Mouse (Mus musculus) neural tube, embryonic 11.5 days (tissue): ENCODE measurements around the gene Olfr694. TPM values are rescaled to one million over a fixed set of nuclear protein-coding genes. Genes with fewer than 3 reads are reported as not detected.

Experiments
- ATAC-seq: fragments of 200-750 bp; cut with Nextera tagmentation; 2 replicates; pipeline ENCODE4 v1.8.0; 2017; ENCODE audit warnings: moderate number of reproducible peaks, mild to moderate bottlenecking, moderate TSS enrichment, moderate library complexity; ENCODE audit not compliant: insufficient read depth, low FRiP score, low TSS enrichment
- DNase-seq: peaks from one replicate; pipeline ENCODE4 v3.0.0-alpha.2; 2015; ENCODE audit warnings: low spot score
- H3K27ac ChIP-seq: fragments of 300-500 bp; sonication (generic); 2 replicates; pipeline ENCODE4 v1.5.1; 2014; ENCODE audit warnings: low read depth, mild to moderate bottlenecking, low read length
- H3K27me3 ChIP-seq: fragments of 300-500 bp; sonication (generic); 2 replicates; pipeline ENCODE4 v1.6.1; 2014; ENCODE audit warnings: mild to moderate bottlenecking, low read length, mixed read lengths; ENCODE audit not compliant: control insufficient read depth, insufficient read depth
- H3K36me3 ChIP-seq: fragments of 300-500 bp; sonication (generic); 2 replicates; pipeline ENCODE4 v1.6.1; 2014; ENCODE audit warnings: mild to moderate bottlenecking, low read length, moderate library complexity, mixed read lengths; ENCODE audit not compliant: control insufficient read depth, insufficient read depth
- H3K4me1 ChIP-seq: fragments of 300-500 bp; sonication (generic); 2 replicates; pipeline ENCODE4 v1.6.1; 2014; ENCODE audit warnings: low read length, mixed read lengths; ENCODE audit not compliant: control insufficient read depth, insufficient read depth
- H3K4me2 ChIP-seq: fragments of 300-500 bp; sonication (generic); 2 replicates; pipeline ENCODE4 v1.6.1; 2014; ENCODE audit warnings: low read depth, mild to moderate bottlenecking, moderate library complexity
- H3K4me3 ChIP-seq: fragments of 300-500 bp; sonication (generic); 2 replicates; pipeline ENCODE4 v1.5.1; 2014; ENCODE audit warnings: low read depth, low read length
- H3K9ac ChIP-seq: fragments of 300-500 bp; sonication (generic); 2 replicates; pipeline ENCODE4 v1.6.1; 2014; ENCODE audit warnings: mild to moderate bottlenecking, low read length
- H3K9me3 ChIP-seq: fragments of 300-500 bp; sonication (generic); 2 replicates; pipeline ENCODE4 v1.6.1; 2016; ENCODE audit warnings: low read length; ENCODE audit not compliant: control insufficient read depth
- WGBS: fragments of 180-500 bp; shearing (Covaris S2); extraction: QIAGEN DNeasy Blood & Tissue Kit; methylation state at CpG from one replicate; pipeline ENCODE4 v1.1.7; 2014; 5-methylcytosine and 5-hydroxymethylcytosine counted together
- polyA plus RNA-seq: library from polyadenylated mRNA; unstranded; fragments of >200 nt; fragmentation: Nextera tagmentation; extraction: Ambion mirVana; gene quantifications from 2 replicates; pipeline ENCODE4 v1.2.1, GENCODE M21; 2014

The Olfr694 gene
- polyA plus RNA-seq, 1 experiment from 2014 or later: not detected

DNA sequence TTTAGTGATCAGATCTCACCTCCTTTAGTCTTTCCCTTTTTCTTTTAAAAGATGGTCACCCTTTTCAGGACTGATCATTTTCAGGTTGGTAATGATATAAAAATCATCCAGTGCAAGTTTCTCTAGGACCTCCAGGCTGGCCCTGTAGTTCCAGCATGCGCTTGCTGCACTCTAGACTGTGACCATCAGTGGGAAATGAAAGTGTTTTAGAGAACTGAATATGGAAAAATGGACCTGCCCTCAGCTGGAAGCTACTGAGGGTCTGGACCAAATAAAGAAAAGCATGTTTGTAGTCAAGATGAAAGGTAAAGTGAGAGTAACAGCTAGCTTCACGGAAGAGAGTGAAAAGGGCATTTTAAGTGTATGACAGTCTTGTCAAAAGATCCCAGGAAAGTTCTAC, 6.2 kb downstream of the Olfr694 start:
- H3K27me3 ChIP-seq: no peaks in the 10 kb centered on the region
- no peak overlapping the region for H3K4me3 ChIP-seq
- H3K27ac ChIP-seq: no peak overlapping the region
- H3K36me3 ChIP-seq: no peaks in the 10 kb centered on the region
- ATAC-seq (no peak), DNase-seq (no peak)
- WGBS: 86% methylated on average over 2 of the region's 2 CpGs
- no peaks in the 10 kb centered on the region for H3K4me1 ChIP-seq
- no peaks in the 10 kb centered on the region for H3K9me3 ChIP-seq
- no peak overlapping the region for H3K4me2 ChIP-seq
- H3K9ac ChIP-seq: no peak overlapping the region

DNA sequence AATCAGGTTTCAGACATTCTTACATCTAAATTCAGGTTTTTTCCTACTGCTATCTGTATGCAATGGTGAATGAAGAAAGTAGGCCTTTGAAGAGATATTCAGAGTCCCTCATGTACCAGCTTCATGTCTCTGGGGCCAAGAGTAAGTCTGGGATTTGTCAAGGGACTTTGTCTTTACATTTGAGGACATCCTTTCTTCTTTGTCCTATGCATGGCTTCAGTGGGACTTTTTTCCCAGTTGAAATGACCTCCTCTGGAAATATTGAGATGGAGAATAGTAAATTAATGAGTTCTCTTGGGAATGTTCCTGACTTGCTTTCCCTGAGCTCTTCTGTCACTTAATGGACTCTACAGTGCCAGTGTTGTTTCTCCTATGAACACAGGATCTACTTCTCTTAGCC, 11.1 kb downstream of the Olfr694 start, which contains the start of gene Olfr693:
TSS of gene Olfr693 (minus strand) at position 101 of the 400 bp plus-strand sequence.
- H3K27ac ChIP-seq: no peak within 1 kb of the TSS
- no peak within 1 kb of the TSS for H3K9ac ChIP-seq
- H3K4me2 ChIP-seq: no peak within 1 kb of the TSS
- no peak for DNase-seq
- H3K4me1 ChIP-seq: no peaks in the 10 kb centered on the region
- no peak within 1 kb of the TSS for H3K4me3 ChIP-seq
- no peak for ATAC-seq
- no peaks in the 10 kb centered on the region for H3K9me3 ChIP-seq
- H3K36me3 ChIP-seq: no peaks in the 10 kb centered on the region
- no peaks in the 10 kb centered on the region for H3K27me3 ChIP-seq

DNA sequence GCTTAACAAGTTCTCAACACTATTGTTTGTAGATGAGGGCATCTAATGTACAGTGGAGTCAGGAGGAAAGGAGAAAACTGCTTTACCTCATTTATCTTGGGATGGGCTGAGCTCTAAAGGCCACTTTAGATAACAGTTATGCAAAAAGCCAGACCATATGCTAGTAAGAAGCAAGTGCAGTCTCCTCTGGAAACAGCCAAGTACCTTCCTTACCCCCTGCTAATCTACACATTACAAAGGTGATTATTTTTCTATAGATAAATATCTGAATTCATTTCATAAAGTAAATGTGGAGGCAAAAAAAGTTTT, 39.3 kb downstream of the Olfr694 start:
- no peak for ATAC-seq
- H3K9ac ChIP-seq: no peak overlapping the region
- H3K27me3 ChIP-seq: no peaks in the 10 kb centered on the region
- no peak for DNase-seq
- no peak overlapping the region for H3K4me3 ChIP-seq
- no peaks in the 10 kb centered on the region for H3K4me1 ChIP-seq
- H3K9me3 ChIP-seq: no peaks in the 10 kb centered on the region
- H3K4me2 ChIP-seq: no peak overlapping the region
- H3K36me3 ChIP-seq: no peaks in the 10 kb centered on the region
- H3K27ac ChIP-seq: no peak overlapping the region

DNA sequence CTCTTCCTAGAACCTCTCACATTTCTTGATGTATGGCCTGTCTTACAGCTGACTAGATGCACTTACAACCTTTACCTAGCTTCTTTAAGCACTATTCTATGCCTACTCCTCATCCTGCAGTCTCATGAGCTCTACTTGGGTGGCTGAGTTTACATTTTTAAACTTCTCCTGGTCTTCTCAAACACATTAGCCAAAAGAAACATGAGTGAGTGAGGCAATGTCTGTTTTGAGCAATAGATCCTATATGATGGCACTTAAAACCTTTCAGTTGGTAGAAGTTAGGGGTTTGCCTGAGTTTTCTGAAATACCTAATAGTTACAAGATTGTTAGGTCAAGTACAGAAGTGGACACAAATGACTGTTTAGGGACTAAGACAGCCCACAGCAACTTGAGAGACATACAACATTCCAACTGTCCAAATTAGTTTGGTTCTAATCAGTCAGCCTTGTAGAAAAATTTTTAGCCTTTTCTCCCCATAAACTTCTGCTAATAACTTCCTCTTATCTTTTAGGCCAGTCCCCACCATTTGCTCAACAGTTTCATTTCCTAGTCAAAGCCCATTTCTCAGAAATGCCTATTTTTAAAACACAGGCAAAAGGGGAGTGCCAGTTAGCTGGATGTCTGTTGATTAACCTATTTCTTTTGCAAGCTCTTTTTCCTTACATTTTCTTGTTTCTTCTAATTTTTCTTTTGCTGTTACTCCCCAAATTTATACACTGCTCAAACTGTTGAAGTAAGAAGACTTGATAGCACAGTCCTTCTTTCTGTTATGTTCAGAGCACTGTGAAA, 39.9 kb downstream of the Olfr694 start:
- Histone ChIP-seq H3K27me3 (no peaks in the 10 kb centered on the region), H3K9ac (no peak overlapping the region), H3K4me2 (no peak overlapping the region), H3K4me3 (no peak overlapping the region), H3K4me1 (no peaks in the 10 kb centered on the region), H3K36me3 (no peaks in the 10 kb centered on the region), H3K9me3 (no peaks in the 10 kb centered on the region), H3K27ac (no peak overlapping the region)
- DNase-seq: no peak
- no peak for ATAC-seq

DNA sequence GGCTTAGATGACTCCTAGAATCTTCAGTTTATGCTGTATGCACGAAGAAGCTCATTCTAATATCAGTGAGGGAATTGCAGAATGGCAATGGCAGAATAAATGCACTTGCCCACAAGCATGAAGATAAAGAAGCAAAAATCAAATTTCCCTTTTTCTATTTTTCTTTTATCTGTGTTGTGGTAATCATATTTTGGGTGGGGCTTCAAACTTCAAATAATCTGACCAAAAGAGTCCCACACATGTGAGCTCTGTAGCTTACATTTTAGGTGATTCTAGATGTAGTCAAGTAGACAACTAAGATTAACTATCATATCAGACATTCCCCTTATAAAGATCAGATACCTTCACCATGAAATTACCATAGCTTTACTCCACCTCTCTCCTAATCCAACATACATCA, 41.8 kb downstream of the Olfr694 start:
- DNase-seq (no peak), ATAC-seq (no peak)
- Histone ChIP-seq H3K9ac (no peak overlapping the region), H3K9me3 (no peaks in the 10 kb centered on the region), H3K27ac (no peak overlapping the region), H3K4me1 (no peaks in the 10 kb centered on the region), H3K4me3 (no peak overlapping the region), H3K4me2 (no peak overlapping the region), H3K36me3 (no peaks in the 10 kb centered on the region), H3K27me3 (no peaks in the 10 kb centered on the region)
- 76% methylated on average over 1 of the region's 1 CpGs for WGBS

DNA sequence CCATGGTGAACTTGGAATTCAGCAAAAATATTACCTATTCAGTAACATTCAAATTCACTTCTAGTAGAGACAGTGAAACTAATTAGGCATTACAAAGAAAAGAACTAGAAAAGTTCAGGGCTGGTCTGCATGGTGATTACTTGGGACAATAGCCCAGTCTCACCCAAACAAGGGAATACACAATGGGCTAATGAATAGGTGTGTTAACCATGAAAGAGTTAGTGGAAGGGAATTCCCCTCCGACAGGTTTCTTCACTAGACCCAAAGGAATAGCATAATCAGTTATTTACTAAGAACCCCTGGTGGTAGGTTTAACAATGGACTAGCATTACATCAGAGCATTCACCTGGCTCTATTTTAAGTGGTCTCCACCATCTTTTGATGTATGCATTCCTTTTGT, 46.4 kb downstream of the Olfr694 start:
- Histone ChIP-seq H3K9ac (no peak overlapping the region), H3K36me3 (no peaks in the 10 kb centered on the region), H3K27ac (no peak overlapping the region), H3K4me3 (no peak overlapping the region), H3K4me1 (no peaks in the 10 kb centered on the region), H3K27me3 (no peaks in the 10 kb centered on the region), H3K9me3 (no peaks in the 10 kb centered on the region), H3K4me2 (no peak overlapping the region)
- 63% methylated on average over 1 of the region's 1 CpGs for WGBS
- DNase-seq (no peak), ATAC-seq (no peak)

DNA sequence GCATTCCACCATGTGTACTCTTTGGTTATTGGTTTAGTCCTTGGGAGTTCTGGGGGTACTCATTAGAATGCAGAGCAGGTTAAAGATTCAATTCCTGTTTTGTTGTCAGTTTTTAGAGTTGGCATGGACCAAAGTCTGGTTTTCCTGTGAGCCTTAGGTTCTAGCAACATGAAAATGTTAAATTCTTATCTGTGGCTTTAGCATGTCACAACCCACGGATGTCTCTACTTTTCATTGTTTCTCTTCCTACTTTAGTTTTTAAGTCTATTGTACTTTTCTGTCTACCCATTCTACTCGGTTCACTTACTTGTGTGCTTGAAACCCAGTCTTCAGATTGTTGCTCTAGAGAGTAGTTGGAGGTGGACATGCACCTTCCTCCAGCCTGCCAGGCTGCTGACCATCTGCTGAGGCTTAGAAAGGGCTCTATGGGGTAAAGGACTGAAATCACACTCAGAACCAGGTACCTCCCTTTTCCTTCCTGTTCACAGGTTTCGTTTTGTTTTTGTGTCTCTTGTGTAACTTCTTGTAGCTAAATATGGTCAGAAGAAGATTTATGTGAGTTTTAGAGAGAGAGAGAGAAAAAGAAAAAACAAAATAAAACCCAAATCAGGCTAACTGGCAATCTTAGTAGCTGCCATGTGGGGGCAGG, 47.3 kb downstream of the Olfr694 start:
- Histone ChIP-seq H3K27me3 (no peaks in the 10 kb centered on the region), H3K36me3 (no peaks in the 10 kb centered on the region), H3K4me3 (no peak overlapping the region), H3K4me1 (no peaks in the 10 kb centered on the region), H3K9me3 (no peaks in the 10 kb centered on the region), H3K9ac (no peak overlapping the region), H3K4me2 (no peak overlapping the region), H3K27ac (no peak overlapping the region)
- no peak for ATAC-seq
- no peak for DNase-seq
- 77% methylated on average over 3 of the region's 3 CpGs for WGBS

DNA sequence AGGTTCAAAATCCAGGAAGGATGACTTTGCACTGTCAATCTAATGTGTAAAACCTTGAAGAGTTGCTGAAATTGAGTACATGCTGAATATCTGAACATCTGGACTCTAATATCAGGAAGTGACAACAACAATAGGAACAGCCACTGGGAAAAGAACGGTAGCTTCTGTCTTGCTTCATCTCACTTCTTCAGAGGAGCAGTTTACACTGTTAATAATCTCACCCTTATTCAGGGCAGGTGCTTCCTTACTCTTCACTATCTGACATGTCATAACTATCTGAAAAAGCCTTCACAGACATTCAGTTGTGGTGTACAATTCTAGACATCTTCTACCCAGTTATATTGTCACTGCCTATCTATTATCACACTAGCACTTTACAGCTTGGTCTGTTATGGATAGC, 50.8 kb downstream of the Olfr694 start:
- H3K9ac ChIP-seq: no peak overlapping the region
- 91% methylated on average over 1 of the region's 1 CpGs for WGBS
- no peaks in the 10 kb centered on the region for H3K4me1 ChIP-seq
- no peaks in the 10 kb centered on the region for H3K36me3 ChIP-seq
- H3K27me3 ChIP-seq: no peaks in the 10 kb centered on the region
- DNase-seq (no peak), ATAC-seq (no peak)
- no peak overlapping the region for H3K27ac ChIP-seq
- H3K4me2 ChIP-seq: no peak overlapping the region
- no peak overlapping the region for H3K4me3 ChIP-seq
- no peaks in the 10 kb centered on the region for H3K9me3 ChIP-seq

DNA sequence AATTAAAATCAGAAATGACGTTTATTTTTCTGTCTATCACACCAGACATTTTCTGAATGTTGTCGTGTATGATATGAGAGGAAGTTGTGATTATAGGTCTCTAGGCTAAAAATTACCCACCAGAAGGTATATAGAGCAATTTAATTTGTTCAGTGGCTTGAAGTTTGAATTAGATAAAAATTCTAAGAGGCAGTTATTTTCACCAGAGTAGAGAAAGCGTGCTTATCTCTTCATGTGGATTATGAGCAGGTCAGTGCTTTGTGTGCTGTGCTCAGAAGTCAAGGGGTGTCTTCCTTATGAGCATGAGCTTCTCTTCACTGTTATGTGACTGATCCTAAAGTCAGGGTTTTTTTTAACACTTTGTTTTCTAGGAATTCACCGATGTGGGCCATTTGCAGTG, 56.1 kb downstream of the Olfr694 start:
- no peaks in the 10 kb centered on the region for H3K9me3 ChIP-seq
- no peaks in the 10 kb centered on the region for H3K27me3 ChIP-seq
- no peaks in the 10 kb centered on the region for H3K36me3 ChIP-seq
- no peak overlapping the region for H3K9ac ChIP-seq
- no peaks in the 10 kb centered on the region for H3K4me1 ChIP-seq
- H3K4me3 ChIP-seq: no peak overlapping the region
- DNase-seq: no peak
- no peak overlapping the region for H3K27ac ChIP-seq
- WGBS: 91% methylated on average over 4 of the region's 4 CpGs
- no peak for ATAC-seq
- H3K4me2 ChIP-seq: no peak overlapping the region
